Mouse (Mus musculus) MEL (cell line): ENCODE data around the gene Tmem139. TPM values are rescaled to one million over a fixed set of nuclear protein-coding genes. Genes with fewer than 3 reads are reported as not detected.

Experiments used
- DNase-seq: peaks from one replicate; pipeline ENCODE4 v3.0.0; 2011; ENCODE audit warnings: low read depth, low spot score
- H3K27ac ChIP-seq: 2 replicates; pipeline ENCODE4 v1.5.1; 2012; ENCODE audit warnings: low read depth, mild to moderate bottlenecking, control low read depth, low read length, moderate library complexity; ENCODE audit not compliant: control insufficient read depth
- H3K27me3 ChIP-seq, 2 experiments: fragments of 150-350 bp in 1 of 2; sonication (generic) in 1 of 2; 2 replicates each; pipeline ENCODE4 v1.6.1; 2012; ENCODE audit warnings: low read length in 2 of 2, mild to moderate bottlenecking in 2 of 2, improper control_type of control experiment in 1 of 2, moderate library complexity in 1 of 2; ENCODE audit not compliant: insufficient read depth in 2 of 2, control insufficient read depth in 1 of 2
- H3K36me3 ChIP-seq, 2 experiments: 2 replicates each; pipeline ENCODE4 v1.6.1; 2012 to 2014; ENCODE audit warnings: low read length in 2 of 2, improper control_type of control experiment in 1 of 2, inconsistent platforms in 1 of 2, mild to moderate bottlenecking in 1 of 2; ENCODE audit not compliant: insufficient read depth in 2 of 2, control insufficient read depth in 1 of 2
- H3K4me1 ChIP-seq, 2 experiments: fragments of 150-350 bp in 1 of 2; sonication (generic) in 1 of 2; 2 replicates each; pipeline ENCODE4 v1.6.1; 2012; ENCODE audit warnings: low read length in 2 of 2, improper control_type of control experiment in 1 of 2, mild to moderate bottlenecking in 1 of 2; ENCODE audit not compliant: insufficient read depth in 2 of 2, control insufficient read depth in 1 of 2
- H3K4me3 ChIP-seq, 2 experiments: fragments of 150-350 bp in 1 of 2; sonication (generic) in 1 of 2; 2 replicates each; pipeline ENCODE4 v1.5.1; 2012; ENCODE audit warnings: low read depth in 2 of 2, low read length in 2 of 2, mild to moderate bottlenecking in 2 of 2, moderate library complexity in 2 of 2, control low read depth in 1 of 2, improper control_type of control experiment in 1 of 2; ENCODE audit not compliant: control insufficient read depth in 1 of 2, insufficient read depth in 1 of 2
- H3K79me2 ChIP-seq: 2 replicates; pipeline ENCODE4 v1.6.1; 2012; ENCODE audit warnings: mild to moderate bottlenecking, low read length, moderate library complexity; ENCODE audit not compliant: control insufficient read depth, poor library complexity, insufficient read depth
- H3K9ac ChIP-seq: 2 replicates; pipeline ENCODE4 v1.6.1; 2012; ENCODE audit warnings: low read depth, mild to moderate bottlenecking, control low read depth, low read length, moderate library complexity; ENCODE audit not compliant: control insufficient read depth, poor library complexity, severe bottlenecking
- H3K9me3 ChIP-seq: fragments of 150-350 bp; sonication (generic); replicated peaks from 2 replicates; pipeline ENCODE4 v1.6.1; 2012; ENCODE audit warnings: mild to moderate bottlenecking, low read length, improper control_type of control experiment, moderate library complexity; ENCODE audit not compliant: insufficient read depth
- BHLHE40 ChIP-seq: IDR thresholded peaks from 2 replicates; pipeline ENCODE4 v1.6.1; 2012; ENCODE audit warnings: low read depth, mild to moderate bottlenecking, inconsistent platforms, low read length, improper control_type of control experiment, borderline replicate concordance
- CHD1 ChIP-seq: IDR thresholded peaks from 2 replicates; pipeline ENCODE4 v1.6.1; 2012; ENCODE audit warnings: low read depth, mild to moderate bottlenecking, inconsistent platforms, low read length, improper control_type of control experiment
- CTCF ChIP-seq, 3 experiments: IDR thresholded peaks in 2 of 3; conservative IDR thresholded peaks in 1 of 3; 2 replicates each; pipeline ENCODE4 v1.5.1; 2011 to 2012; ENCODE audit warnings: low read length in 3 of 3, low read depth in 2 of 3, mild to moderate bottlenecking in 2 of 3, improper control_type of control experiment in 1 of 3, inconsistent platforms in 1 of 3, mixed read lengths in 1 of 3, moderate library complexity in 1 of 3; ENCODE audit not compliant: control insufficient read depth in 1 of 3, insufficient read depth in 1 of 3, poor library complexity in 1 of 3, severe bottlenecking in 1 of 3
- E2F4 ChIP-seq: IDR thresholded peaks from 2 replicates; pipeline ENCODE4 v1.6.1; 2011; ENCODE audit warnings: low read depth, low read length, improper control_type of control experiment, borderline replicate concordance
- ELF1 ChIP-seq: IDR thresholded peaks from 2 replicates; pipeline ENCODE4 v1.6.1; 2014; ENCODE audit warnings: low read depth, mild to moderate bottlenecking, inconsistent platforms, low read length, improper control_type of control experiment, moderate library complexity
- GATA1 ChIP-seq: IDR thresholded peaks from 2 replicates; pipeline ENCODE4 v1.6.1; 2011; ENCODE audit warnings: low read depth, low read length, improper control_type of control experiment
- MAFK ChIP-seq: IDR thresholded peaks from 2 replicates; pipeline ENCODE4 v1.6.1; 2011; ENCODE audit warnings: low read depth, mild to moderate bottlenecking, low read length, improper control_type of control experiment, borderline replicate concordance
- MAX ChIP-seq: IDR thresholded peaks from 2 replicates; pipeline ENCODE4 v1.6.1; 2011; ENCODE audit warnings: low read length, improper control_type of control experiment
- MAZ ChIP-seq: IDR thresholded peaks from 2 replicates; pipeline ENCODE4 v1.6.1; 2012; ENCODE audit warnings: low read depth, mild to moderate bottlenecking, inconsistent platforms, low read length, improper control_type of control experiment
- MXI1 ChIP-seq: IDR thresholded peaks from 2 replicates; pipeline ENCODE4 v1.6.1; 2011; ENCODE audit warnings: mild to moderate bottlenecking, low read depth, low read length, improper control_type of control experiment
- MYC ChIP-seq: IDR thresholded peaks from 2 replicates; pipeline ENCODE4 v1.6.1; 2011; ENCODE audit warnings: low read depth, mild to moderate bottlenecking, low read length, improper control_type of control experiment, moderate library complexity
- NELFE ChIP-seq: IDR thresholded peaks from 2 replicates; pipeline ENCODE4 v1.6.1; 2011; ENCODE audit warnings: low read depth, low read length, improper control_type of control experiment
- NRF1 ChIP-seq: IDR thresholded peaks from 2 replicates; pipeline ENCODE4 v1.6.1; 2014; ENCODE audit warnings: low read depth, mild to moderate bottlenecking, inconsistent platforms, low read length, improper control_type of control experiment, moderate library complexity; ENCODE audit not compliant: poor library complexity, insufficient read depth, severe bottlenecking
- POLR2A ChIP-seq, 2 experiments: IDR thresholded peaks; 2 replicates each; pipeline ENCODE4 v1.6.1; 2011 to 2012; ENCODE audit warnings: low read length in 2 of 2, mild to moderate bottlenecking in 2 of 2, control low read depth in 1 of 2, improper control_type of control experiment in 1 of 2, low read depth in 1 of 2, moderate library complexity in 1 of 2; ENCODE audit not compliant: control insufficient read depth in 1 of 2, insufficient read depth in 1 of 2, poor library complexity in 1 of 2
- POLR2AphosphoS2 ChIP-seq: IDR thresholded peaks from 2 replicates; pipeline ENCODE4 v1.6.1; 2011; ENCODE audit warnings: low read length, improper control_type of control experiment
- POLR2AphosphoS5 ChIP-seq: IDR thresholded peaks from 2 replicates; pipeline ENCODE4 v1.6.1; 2012; ENCODE audit warnings: low read depth, borderline replicate concordance, mild to moderate bottlenecking, inconsistent platforms, low read length, moderate library complexity, mixed read lengths
- SMC3 ChIP-seq: IDR thresholded peaks from 2 replicates; pipeline ENCODE4 v1.6.1; 2011; ENCODE audit warnings: low read depth, low read length, improper control_type of control experiment
- TBP ChIP-seq: IDR thresholded peaks from 2 replicates; pipeline ENCODE4 v1.8.0; 2011; ENCODE audit warnings: low read depth, low read length, improper control_type of control experiment
- TCF12 ChIP-seq: IDR thresholded peaks from 2 replicates; pipeline ENCODE4 v1.6.1; 2014; ENCODE audit warnings: low read depth, mild to moderate bottlenecking, inconsistent platforms, low read length, improper control_type of control experiment, moderate library complexity
- ZMIZ1 ChIP-seq: IDR thresholded peaks from 2 replicates; pipeline ENCODE4 v1.6.1; 2012; ENCODE audit warnings: low read depth, mild to moderate bottlenecking, inconsistent platforms, low read length, improper control_type of control experiment, moderate library complexity
- polyA plus RNA-seq, 2 experiments: library from polyadenylated mRNA; stranded (reverse) in 1 of 2; unstranded in 1 of 2; fragments of >175 nt in 1 of 2; fragments of >200 nt in 1 of 2; gene quantifications; 2 replicates each; pipeline versions ENCODE4 v1.2.1 to v1.2.4; 2012; ENCODE audit warnings: low replicate concordance in 2 of 2, low read depth in 1 of 2; ENCODE audit not compliant: insufficient read length in 2 of 2, insufficient read depth in 1 of 2, missing spikeins in 1 of 2
- total RNA-seq: library from RNA; depleted of rRNA; stranded (reverse); fragments of 300-350 nt; gene quantifications from 2 replicates; pipeline ENCODE4 v1.2.3, GENCODE M21; 2012

Gene Tmem139
- total and polyA plus RNA-seq, 3 experiments = 0.08 TPM; not detected in 2

DNA sequence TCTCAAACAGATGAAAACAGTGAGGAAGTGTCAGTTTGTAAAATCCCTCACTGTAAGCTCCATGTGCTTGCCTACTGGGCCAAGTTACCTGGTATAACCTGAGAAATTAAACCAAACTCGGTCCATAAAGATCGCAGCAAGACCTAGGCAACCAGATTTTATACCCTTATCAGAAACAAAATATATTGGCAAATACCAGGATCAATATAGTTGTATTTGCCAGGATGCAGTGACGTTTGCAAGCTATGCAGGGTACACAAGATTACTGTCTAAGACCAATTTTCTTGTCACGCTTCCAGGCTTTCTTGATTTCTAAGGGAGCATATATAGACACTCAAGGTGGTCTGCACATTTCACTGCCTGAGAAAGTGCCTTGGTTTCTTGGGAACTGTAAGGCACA, 10.0 kb upstream of the Tmem139 start:
- H3K79me2 ChIP-seq = no peaks in the 10 kb centered on the region
- no peaks in the 10 kb centered on the region for H3K4me1 ChIP-seq
- TF ChIP-seq NRF1 = no peak
- TF ChIP-seq SMC3 = no peak
- TF ChIP-seq NELFE = no peak
- no peak for TF ChIP-seq POLR2AphosphoS5
- no peak for TF ChIP-seq MXI1
- no peak for TF ChIP-seq CTCF (IDR thresholded peaks at IDR 0.05 in 2 of 3, conservative IDR thresholded peaks at IDR 0.05 in 1 of 3; ENCODE audit: control insufficient read depth in 1 of 3, insufficient read depth in 1 of 3, low read depth in 2 of 3, low read length in 3 of 3, poor library complexity in 1 of 3, severe bottlenecking in 1 of 3)
- no peak for TF ChIP-seq ZMIZ1
- TF ChIP-seq CHD1 = no peak
- TF ChIP-seq E2F4 = no peak
- TF ChIP-seq, all 39 proteins: peak for 0
- Histone ChIP-seq H3K36me3 (no peaks in the 10 kb centered on the region), H3K9ac (no peak overlapping the region), H3K9me3 (no peaks in the 10 kb centered on the region), H3K27ac (no peak overlapping the region), H3K27me3 (peaks cover 1 to 2% of the 10 kb centered on the region in 2 experiments), H3K4me3 (no peak overlapping the region)
- DNase-seq = no peak

DNA sequence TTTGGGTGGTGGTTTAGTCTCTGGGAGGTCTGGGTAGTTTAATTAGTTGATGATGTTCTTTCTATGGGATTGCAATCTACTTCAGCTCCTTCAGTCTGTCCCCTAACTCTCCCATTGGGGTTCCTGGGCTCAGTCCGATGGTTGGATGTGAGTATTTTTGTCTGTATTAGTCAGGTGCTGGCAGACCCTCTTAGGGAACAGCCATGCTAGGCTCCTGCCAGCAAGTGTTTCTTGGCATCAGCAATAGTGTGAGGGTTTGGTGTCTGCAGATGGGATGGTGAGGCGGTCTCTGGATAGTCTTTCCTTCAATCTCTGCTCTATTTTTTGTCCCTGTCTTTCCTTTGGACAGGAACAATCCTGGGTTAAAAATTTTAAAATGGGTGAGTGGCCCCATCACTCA, 8.7 kb upstream of the Tmem139 start:
- Histone ChIP-seq H3K79me2 (no peaks in the 10 kb centered on the region), H3K4me3 (no peak overlapping the region), H3K27ac (no peak overlapping the region), H3K27me3 (peaks cover 1 to 2% of the 10 kb centered on the region in 2 experiments), H3K4me1 (peaks cover 0 to 9% of the 10 kb centered on the region in 2 experiments; a peak in 2 of 4 replicates), H3K9ac (no peak overlapping the region), H3K9me3 (no peaks in the 10 kb centered on the region), H3K36me3 (peaks cover 0 to 10% of the 10 kb centered on the region in 2 experiments; a peak in 2 of 4 replicates)
- no peak for DNase-seq
- no peak for TF ChIP-seq ZMIZ1
- no peak for TF ChIP-seq ELF1
- TF ChIP-seq MAX = no peak
- no peak for TF ChIP-seq BHLHE40
- no peak for TF ChIP-seq MYC
- no peak for TF ChIP-seq POLR2A (IDR thresholded peaks at IDR 0.05; ENCODE audit: control insufficient read depth in 1 of 2, insufficient read depth in 1 of 2, low read depth in 1 of 2, low read length in 2 of 2, poor library complexity in 1 of 2)
- no peak for TF ChIP-seq POLR2AphosphoS2
- TF ChIP-seq TBP = no peak
- no peak for TF ChIP-seq NELFE
- no peak for TF ChIP-seq GATA1
- TF ChIP-seq SMC3 = no peak
- TF ChIP-seq POLR2AphosphoS5 = no peak
- no peak for TF ChIP-seq CHD1
- no peak for TF ChIP-seq MAFK
- no peak for TF ChIP-seq MAZ
- TF ChIP-seq TCF12 = no peak
